Mouse (Mus musculus) mature B cell (primary cell): ENCODE measurements around the gene Fam214b.

Experiments used
- in situ Hi-C: fragments of 300-500 bp; cut with MboI; formaldehyde crosslinking; loops from 2 replicates; pipeline ENCODE4 v1.14.3; 2019

The Fam214b gene

DNA sequence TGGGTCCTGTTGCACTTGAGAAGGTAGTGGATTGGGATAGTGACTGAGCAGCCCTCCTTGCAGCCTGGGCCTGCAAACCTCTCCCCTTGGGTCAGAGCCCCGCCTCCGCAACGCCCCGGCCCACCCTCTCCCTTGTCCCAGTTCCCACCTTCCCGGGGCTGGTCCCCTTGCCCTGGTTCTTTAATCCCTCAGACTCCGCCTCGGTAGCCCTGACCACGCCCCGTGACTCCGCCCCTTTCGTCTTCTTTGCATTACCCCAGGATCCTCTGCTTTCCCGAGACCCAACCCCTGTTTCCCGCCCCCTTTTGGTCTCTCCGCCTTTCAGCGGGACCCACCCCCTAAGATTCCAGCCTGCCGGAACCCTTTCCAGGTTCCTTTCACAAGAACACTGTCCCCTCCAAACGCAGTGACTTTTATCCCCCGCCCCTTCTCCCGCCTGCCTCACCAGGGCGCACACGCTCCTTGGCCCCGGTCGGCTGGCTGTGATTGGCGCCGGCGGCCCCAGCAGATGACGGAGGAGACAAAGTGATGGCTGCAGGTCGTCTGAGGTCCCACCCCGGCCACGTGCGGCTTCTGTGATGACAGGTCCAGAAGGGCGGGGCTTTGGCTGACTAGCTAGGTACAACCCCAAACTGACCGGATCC is at the start of gene Fam214b:
Gene Fam214b, minus strand, starts transcription at position 562 of the 644 bp plus-strand sequence.
- in situ Hi-C loops, result no loop called here

DNA sequence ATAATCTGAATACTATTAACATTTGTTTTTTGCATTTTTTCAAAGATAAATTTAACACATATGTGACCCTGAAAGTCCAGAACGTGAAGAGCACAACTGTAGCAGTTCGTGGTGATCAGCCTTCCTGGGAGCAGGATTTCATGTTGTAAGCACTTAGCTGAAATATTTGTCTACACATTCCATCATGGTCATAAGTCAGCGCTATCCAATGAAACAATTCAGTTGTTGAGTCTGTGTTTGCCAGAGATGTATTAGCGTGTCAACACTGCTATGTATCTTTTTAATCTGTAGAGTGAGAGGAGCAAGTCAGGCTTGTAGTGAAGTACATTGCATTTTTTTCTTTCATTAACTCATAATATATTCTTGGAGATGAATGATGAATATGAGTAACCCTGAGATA is 45.2 kb upstream of the Fam214b start:
- in situ Hi-C loops, result no loop called here

DNA sequence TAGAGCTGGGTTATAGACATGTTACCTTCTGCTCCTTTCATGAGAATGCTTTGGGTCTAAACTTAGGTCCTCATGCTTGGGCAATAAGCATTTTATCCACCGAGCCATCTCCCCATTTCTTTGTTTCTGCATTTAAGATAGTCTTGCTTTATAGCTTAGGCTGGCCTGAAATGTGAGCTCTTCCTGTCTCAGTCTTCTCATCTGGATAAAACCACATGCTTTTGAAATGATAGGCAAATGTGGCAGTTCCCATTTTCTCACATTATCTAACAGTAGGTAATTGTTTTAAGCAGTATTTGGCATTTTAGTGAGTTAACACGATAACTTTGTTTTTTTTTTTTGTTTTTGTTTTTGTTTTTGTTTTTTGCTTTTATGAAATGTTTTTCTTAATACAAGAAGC is 43.9 kb upstream of the Fam214b start:
- in situ Hi-C loops, result no loop called here

DNA sequence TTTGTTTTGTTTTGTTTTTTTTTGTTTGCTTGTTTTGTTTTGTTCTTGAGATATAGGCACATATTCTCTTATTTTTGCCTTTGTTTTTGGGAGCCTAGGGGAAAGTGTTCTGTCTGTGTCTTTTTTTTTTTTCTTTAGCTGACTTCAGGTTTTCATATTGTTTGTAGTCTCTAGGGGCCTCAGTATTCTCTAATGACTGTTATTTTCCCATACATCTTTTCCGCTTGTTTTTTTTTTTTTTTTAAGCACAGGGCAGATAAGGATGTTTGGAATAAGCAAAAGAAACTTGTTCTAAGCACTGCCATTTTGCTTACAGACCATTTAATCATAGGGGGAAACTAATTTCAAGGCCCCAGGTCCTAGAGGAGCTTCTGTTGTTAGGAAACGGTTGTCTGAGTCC is 36.4 kb upstream of the Fam214b start:
- in situ Hi-C loops, result no loop called here

DNA sequence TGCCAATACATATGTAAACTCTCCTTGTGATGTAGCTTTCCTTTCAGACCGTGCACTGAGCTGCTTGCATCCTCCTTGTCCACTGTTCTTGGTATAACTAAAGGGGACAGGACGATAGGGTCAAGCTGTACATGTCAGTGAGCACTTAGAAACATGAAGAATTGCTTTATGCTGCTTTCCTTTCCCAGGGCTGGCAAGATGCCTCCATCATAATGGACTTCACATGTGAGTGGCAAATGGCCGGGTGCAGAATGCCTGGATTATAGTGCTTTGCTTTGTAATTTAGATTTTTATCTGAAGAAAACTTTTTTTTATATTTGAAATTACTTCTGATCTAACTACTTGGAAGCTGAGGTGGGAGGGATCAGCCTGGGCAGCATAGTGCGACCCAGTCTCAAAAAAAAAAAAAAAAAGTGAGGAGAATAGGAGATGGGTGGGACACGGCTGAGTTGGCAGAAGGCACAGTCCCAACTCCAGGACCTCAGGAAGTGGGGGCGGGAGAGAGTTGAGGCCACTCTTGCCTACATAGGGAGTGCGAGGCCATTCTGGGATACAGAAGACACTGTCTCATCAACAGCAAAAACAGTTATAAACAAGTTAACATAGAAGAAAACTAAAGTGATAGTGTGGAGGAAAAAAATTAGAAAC is 32.2 kb upstream of the Fam214b start:
- in situ Hi-C loops, result no loop called here

DNA sequence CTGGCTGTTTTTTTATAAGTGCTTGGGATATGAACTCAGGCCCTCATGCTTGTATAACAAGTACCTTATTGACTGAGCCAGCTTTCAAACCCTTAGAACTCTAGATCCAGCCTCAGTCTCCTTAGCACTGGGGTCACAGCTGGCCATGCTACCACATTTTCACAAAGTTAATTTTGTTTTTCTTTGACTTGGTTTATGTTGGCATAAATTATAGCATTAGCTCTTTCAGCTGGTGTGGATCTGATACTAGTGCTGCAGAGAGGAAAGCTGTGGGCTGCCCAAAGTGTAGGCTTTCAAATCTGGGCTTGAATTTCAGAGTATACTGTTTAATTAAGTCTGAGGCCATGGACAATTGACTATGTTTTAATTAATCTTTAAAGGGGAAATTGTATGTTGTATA is 28.9 kb upstream of the Fam214b start:
- in situ Hi-C loops, result loop anchor here (25.0 kb wide), 1 partner anchor 337 kb away; no protein-coding TSS in a partner anchor

DNA sequence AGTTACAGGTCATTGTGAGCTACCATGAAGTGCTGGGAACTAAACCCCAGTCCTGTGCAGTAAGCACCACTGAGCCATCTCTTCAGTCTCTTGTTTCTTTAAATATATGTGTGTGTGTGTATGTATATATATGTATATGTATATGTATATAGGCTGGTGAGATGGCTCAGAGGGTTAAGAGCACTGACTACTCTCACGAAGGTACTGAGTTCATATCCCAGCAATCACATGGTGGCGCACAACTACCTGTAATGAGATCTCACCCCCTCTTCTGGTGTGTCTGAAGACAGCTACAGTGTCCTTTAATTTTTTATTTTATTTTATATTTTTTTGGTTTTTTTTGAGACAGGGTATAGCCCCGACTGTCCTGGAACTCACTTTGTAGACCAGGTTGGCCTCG is 19.5 kb upstream of the Fam214b start:
- in situ Hi-C loops, result loop anchor here (25.0 kb wide), 1 partner anchor 347 kb away; no protein-coding TSS in a partner anchor

DNA sequence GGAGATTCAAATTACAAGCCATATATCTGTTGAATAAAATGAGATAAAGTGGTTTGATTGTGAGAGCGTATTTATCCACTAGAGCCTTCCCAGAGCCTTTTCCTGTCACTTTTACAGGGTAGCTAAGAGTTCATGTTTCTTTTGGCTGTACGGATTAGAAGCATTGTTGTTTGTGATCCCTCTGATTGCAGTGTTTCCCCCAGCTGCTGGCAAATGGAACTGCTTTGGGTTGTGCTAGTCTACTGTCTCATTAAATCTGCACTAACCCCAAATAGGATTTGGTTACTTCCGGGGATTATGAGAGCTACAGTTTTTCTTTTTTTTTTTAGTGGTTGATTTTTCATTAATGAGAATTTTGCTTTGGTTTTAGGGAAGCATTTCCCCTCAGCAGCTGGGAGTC is 14.3 kb upstream of the Fam214b start:
- in situ Hi-C loops, result loop anchor here (25.0 kb wide), 1 partner anchor 352 kb away; no protein-coding TSS in a partner anchor

DNA sequence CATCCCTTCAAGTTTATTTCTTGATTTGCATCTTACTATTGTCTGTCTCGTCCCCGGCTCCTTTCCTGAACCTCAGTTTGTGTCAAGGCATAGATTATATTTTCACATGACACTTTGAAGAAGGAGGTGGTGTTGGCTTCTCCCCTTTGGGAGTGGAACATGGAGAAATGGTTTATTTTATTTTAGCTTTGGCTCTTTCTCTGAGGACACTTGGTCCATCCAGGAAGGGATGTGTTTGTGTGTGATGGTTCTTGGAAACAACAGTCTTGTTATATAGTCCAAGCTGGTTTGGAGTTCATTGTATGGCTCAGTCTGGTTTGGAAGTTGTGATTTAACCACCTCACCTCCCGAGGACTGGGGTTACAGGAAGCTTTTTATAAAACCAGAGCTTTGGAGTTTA is 13.7 kb upstream of the Fam214b start:
- in situ Hi-C loops, result loop anchor here (25.0 kb wide), 1 partner anchor 353 kb away; no protein-coding TSS in a partner anchor

DNA sequence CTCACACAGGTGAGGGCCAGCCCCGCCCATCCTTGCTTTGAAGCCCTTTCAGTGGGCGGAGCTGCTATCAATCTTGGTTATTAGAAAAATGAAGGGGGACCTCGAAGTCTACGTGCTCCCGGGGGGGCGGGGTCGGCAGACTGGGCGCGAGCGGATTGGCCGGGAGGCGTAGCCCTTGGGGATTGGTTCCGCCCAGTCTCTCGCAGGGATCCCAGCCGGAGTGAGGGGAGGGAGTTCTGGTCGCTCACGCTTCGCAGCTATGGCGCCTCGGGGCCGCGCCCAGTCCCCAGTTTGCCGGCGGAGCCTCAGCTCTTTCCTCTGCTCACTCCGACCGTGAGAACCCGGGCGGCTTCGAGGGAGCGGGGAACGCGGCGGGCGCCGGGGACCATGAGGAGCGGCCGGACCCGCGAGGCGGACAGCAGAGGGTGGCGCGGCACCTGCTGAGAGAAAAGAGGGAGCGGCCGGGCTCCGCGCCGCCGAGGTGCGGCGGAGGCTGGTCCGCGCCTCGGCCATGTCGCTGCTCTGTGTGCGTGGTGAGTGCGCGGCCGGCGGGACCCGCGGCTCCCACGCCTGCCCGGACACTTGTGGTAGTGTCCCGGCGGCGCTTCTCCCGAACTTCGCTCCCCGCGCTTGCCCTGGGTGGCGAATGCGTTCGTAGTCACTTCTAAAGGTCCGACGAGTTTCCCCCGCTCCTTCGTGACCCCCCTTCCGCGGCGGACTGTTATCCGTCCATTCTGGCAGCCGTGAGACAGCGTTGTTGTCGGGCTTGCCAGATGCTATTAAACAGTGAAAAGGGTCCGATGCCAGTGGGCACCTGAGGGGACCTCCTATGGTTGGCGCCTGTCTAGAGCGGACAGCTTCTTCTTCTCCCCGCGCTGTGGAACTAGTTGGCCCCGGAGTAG is 13.0 kb upstream of the Fam214b start, which contains the start of gene Unc13b:
Gene Unc13b, plus strand, starts transcription at position 201 of the 902 bp plus-strand sequence.
- in situ Hi-C loops, result loop anchor here (25.0 kb wide), 1 partner anchor 353 kb away; no protein-coding TSS in a partner anchor

DNA sequence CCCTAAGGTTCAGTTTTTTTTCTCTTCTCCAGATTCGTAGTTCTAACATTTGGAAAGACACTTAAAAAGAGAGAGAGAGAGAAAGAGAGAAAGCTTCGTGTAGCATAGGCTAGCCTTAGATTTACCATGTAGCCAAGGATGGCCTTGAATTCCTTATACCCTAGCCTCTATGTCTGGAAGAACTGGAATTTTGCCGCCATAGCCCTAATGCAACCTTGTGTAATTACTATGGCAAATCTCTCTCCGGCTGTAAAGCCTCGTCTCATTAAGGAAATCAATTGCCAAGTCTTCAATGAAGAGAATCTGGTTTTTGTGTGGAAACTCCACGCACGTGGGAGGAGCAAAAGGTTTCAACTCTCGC is 12.4 kb upstream of the Fam214b start:
- in situ Hi-C loops, result loop anchor here (25.0 kb wide), 1 partner anchor 354 kb away; no protein-coding TSS in a partner anchor

DNA sequence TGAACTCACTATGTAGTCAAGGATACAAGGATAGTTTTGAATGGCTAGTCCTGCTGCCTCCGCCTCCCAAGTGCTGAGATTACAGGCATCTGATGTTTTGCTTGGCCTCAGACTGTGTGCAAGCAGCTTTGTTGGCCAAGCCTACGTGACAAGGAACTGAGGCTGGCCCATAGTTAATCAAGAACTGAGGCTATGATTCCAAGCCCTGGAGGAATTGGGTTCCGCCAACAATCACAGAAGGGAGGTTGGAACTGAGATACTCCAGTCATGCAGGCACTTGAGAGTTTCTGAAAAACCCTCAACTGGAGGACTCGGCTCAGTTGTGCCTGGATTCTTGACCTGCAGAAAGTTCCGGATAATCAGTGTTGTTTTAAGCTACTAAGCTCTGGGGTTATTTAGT is 11.6 kb upstream of the Fam214b start:
- in situ Hi-C loops, result loop anchor here (25.0 kb wide), 1 partner anchor 355 kb away; no protein-coding TSS in a partner anchor

DNA sequence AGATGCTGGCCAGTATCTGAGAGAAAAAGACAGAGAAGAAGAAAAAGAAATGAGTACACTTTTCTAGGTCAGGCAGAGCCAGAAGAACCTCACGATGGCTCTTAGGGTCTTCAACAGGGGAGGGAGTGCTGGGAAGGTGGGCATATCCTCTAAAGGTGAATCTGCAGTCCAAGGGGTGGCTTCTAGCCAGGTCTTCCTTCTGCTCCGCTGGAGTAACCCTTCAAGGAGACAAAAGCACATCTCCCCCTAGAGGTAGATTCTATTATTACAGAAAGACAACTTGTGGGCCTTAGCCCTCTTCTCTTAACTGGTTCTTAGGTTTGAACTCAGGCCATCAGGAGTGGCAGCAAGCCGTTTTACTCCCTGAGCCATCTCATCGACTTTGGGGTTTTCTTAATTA is 6.6 kb upstream of the Fam214b start:
- in situ Hi-C loops, result loop anchor here (25.0 kb wide), 1 partner anchor 360 kb away; no protein-coding TSS in a partner anchor

DNA sequence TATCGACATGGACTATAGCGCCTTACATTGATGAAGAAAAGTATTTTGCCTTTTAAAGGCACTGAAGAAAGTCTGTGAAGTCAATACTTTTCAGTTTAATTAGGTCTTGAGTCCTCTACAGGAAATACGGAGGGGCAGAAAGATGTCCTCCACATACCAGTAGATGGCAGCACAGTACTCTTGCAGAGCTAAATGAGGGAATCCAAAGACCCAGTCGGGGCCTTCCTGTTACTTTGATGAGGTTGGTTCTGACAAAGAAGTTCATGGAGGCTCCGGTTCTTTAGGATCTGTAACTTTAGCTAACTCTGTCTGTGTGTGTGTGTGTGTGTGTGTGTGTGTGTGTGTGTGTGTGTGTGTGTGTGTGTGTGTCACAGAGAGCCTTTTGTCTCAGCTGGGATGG is 1.2 kb upstream of the Fam214b start:
- in situ Hi-C loops, result no loop called here

DNA sequence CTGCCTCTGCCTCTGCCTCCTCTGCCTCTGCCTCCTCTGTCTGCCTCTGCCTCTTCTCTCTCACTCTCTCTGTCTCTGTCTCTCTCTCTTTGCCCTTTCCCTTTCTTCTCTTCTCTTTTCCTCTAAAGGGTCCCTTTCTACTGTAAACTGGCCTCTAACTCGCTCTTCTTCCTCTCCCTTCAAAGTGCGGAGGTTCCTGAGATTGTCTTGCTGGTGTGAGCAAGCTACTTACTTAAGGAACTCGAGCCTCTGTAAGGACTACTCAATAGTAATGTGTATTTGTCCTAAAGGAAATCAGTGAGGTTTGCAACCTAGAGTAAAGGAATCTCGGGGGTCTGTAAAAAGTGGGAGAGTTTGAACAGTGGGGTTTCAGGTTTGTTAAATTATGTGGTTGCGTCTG is 587 bp upstream of the Fam214b start:
- in situ Hi-C loops, result no loop called here

DNA sequence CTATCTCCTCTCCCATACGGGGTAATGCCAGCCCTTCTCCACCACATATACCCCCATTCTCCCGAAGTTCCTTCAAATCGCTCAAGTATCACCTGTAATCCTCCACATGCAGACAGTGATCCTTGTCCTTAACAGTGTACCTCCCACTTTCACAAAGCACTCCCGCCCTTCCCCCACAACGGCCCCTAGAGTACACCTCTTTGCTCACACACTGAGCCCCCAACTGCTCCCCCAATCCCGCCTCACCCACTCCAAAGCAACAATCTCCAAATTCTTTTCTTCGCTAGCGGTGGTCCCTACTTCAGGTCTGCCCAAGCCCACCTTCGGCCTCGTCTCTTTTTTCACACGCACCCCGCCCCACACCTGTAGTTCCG is 748 bp downstream of the Fam214b start:
- in situ Hi-C loops, result no loop called here

DNA sequence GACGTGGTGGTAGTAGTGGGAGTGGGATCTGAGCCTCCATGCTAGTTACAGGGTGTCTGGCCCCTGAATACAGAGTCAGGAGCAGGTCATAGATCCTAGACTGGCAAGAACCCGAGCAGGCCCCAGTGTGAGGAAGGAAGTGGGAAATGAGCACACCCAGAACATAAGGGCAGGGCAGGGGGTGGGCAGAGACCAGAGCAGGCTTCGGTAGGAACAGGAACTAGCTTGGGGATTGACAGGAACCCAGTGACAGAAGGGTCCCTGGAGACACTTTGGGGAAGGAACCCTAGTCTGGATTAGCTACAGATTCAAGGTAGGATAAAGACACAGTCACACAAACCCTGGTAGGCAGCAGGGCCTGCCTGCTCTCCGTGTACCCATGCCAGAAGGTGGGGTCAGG is 1.3 kb downstream of the Fam214b start:
- in situ Hi-C loops, result no loop called here

DNA sequence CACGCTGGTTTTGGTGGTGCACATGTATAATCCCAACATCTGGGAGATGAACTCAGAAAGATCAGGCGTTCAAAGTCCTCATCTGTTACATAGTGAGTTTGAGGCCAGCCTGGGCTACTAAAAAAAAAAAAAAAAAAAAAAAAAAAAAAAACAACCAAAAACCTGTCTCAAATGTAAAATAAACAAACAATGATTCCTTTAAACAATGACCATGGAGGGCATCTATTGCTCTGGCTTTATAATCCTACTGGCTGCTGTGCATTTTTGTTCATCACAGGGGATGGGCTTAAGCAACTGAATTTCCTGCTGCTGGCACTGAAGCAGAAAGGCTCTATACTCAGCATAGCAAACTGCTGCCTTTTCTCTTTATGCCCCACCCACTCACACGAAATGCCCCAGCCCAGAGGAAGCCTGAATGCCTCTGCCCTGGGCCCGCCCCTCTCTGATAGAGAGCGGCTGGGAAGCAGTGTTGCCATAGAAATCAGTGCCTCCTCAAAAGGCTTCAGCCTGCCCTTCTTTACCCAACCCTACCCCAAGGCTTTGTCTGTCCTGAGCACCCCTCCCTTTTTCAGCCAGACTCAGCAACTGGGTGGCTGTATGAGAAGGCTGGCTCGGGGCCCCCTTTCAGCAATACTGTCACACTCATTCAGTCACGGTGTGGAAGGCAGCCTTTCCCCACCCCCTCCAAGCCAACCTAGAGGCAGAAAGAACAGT is 2.2 kb downstream of the Fam214b start:
- in situ Hi-C loops, result no loop called here

DNA sequence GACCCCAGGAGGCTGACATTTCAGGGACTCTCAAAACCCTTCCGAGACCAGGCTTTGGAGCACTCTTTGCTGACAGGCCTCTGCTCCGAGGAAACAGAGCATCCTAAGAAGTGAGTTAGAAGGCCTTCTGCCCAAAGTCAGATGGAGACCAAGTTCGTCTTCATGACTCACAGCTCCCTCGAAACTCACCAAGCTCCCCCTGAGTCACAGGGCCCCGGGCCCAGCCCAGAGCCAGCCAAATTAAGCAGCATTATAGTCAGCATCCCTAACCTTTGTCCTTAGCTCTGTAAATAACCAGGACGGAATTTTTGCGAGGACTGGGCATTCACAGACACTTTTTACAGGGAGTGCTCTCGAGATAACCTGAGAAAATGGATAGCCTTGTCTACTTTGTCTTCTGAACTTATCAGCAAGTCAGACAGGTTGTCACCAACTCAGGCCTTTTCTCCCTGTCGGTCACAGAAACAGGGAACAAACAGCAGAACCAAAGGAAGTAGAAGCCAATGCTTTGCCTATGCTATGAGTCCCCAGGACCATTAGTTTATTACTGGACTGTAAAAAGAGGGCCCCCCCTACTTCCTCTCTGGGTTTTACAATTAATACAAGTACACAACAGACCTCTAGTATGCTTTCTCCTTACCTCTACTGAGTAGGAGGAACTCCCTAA is 5.0 kb downstream of the Fam214b start:
- in situ Hi-C loops, result no loop called here

DNA sequence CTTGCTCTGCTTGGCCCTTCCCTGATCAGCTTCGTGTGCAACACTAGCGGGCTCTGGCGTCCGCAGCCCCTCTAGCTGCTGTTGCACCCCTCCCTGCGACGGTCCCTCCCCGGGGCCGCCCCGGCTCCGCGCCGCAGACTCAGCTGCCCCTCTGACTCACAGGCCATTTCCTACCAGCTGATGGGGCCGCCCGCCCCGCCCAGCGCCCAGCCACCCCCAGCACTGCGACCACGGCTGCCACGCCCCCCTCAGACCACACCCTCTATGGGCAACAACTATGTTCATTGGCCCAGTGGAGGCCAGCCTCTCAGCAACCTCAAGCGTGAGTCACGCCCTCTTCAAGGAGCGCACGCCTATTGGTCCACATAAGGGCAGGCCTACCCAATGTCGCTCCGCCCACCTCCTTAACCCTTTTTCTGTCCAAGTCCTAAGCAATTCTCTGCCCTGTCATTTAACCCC is 5.9 kb downstream of the Fam214b start:
- in situ Hi-C loops, result no loop called here

DNA sequence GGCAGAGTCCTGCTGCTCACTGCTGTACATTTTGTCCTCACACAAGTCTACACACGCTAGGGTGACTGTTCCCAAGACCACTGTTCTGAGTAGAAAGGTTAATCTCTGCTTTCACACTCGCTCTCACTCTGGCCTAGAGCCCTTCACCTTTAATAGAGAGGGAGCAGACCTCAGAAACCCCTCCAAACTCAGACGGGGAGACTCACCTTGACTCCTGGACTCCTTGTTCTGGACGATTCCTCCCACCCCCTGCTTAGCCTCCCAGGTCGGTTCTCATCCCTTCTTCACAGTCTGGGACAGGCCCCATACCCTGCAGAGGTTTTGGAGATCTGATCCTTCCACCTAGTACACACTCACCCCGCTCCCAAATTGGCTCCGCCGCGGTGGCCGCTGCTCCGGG is 6.4 kb downstream of the Fam214b start:
- in situ Hi-C loops, result no loop called here
